Mouse (Mus musculus) ZHBTc4 (cell line): ENCODE measurements at regions not wholly inside any gene's neighbourhood (a gene's known extent, or its start where the extent isn't known, plus 50 kb on each side); places are given as distances from the start of the nearest gene placed in this dataset.

Experiments used
- DNase-seq: peaks from one replicate; pipeline ENCODE4 v3.0.0-alpha.2; 2011; ENCODE audit warnings: low read depth, low spot score

DNA sequence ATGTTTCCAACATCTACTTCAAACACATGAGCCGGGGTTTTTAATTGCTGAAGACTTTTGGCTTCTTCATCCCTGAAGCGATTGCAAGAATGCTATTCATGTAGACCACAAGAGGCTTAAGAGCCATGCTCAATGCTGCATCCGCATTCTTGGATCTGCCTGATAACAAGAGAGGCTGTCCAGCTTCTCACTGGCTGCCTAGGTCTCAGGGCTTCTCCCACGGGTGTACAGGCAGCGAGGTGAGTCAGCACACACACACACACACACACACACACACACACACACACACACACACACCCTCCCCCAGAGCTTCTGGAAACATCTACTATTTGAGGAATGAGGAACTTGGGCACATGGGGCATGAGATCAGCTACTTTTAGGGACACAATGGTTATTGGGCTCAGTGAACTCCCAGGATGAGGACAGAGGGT lies 261.1 kb downstream of the Tgfb2 start:
- DNase-seq: no peak

DNA sequence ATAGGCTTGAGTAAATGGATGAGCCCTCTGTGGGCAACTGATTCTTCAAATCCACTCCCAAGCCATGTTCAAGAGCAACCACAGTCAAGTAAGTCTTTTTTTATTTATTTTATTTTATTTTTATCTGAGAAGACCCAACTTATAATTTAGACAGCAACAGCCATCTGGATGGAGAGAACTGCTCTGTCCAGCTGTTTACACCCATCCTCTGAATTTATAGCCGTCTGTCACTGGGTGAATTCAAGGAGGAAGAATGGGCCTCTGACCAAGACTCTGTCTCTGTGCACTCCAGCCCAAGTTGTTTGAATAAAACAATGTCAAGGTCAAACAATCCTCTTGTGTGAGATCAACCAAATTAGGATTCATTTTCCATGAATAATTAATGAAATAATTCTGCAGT lies 263.6 kb downstream of the Tgfb2 start:
- DNase-seq: no peak

DNA sequence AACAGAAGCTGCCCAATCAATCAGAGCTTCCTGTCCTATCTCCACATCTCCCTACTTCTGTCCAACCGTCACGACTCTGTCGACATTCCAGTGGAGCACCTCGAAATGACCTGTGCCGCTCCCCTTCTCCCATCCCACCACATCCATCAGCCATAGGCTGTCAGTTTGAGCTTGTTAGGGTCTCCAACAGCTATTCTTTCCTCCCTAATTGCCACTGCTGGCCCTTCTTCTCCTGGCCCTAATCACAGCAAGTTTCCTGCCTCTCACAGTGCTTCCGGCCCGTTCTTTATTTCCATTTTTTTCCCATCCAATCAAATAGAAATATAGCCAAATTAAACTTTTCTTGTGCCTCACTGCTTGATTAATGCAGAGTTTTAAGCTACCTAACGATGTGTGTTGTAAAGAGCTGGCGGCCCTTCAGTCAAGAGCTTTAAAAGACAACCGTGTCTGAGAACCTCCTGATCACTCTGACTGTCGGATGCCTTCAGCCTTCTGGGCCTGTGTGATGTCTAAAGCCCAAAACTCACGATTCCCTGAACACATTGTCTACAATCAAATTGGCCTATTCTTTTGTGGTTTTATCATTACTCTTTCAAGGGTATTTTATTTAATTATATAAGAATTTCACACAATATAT lies 270.3 kb downstream of the Tgfb2 start:
- DNase-seq: no peak

DNA sequence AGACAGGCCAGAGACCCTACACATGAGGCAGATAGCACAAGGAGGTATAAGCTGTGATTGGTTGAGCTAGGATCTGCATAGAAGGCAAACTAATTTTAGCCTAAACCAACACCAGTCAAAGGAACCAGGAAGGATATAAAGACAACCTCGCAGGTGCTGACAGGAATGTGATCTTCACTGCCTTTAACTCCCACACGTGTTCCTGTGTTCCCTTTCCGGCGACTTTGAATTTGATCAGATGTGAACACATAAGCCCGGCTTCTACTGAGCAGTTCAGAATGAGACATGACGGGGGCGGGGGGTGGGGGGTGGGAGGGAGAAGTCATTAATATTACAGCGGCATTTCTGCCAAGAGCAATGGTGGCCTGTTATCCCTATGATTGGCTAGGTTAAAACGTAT lies 271.0 kb downstream of the Tgfb2 start:
- no peak for DNase-seq

DNA sequence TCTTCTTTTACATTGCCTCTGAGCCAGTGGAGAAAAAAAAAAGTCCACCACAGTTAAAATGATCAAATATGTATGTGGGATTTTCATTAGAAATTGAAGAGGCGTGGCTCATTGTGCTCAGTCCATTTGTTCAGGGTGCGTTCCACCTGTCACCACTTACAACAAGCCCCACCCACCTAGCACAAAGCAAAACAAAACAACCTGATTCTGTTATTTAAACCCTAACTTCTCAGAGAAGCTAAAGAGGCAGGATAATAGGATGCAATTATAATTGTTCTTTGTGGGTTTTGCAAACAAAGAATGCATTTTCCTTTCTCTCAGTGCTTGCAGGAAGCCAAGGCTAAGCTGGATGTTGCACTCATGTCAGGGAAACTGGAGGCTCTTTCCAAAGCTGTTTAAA lies 271.8 kb downstream of the Tgfb2 start:
- no peak for DNase-seq

DNA sequence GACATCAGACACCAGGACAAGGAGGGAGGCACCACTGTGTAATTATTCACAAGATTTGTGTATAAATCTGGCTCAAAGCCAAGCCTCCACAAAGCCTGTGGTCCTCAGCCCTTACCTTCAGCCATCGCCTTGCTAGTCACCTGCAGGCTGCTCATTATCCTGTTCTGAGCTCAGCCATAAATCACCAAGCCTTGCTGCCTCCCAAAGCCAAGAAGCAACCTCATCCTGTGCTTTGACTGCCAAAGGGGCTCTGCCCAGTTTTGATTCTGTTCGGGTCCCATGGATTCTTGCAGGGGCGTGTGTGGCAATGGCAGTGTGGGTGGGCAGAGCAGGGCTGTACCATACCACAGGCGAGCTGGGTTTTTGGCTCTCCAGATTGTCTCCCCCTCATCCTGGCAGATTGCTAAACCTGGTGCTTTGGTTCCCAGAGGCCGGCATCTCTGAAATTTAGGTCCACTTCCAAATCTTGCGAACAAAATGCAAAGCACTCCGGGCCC lies 272.6 kb downstream of the Tgfb2 start:
- no peak for DNase-seq

DNA sequence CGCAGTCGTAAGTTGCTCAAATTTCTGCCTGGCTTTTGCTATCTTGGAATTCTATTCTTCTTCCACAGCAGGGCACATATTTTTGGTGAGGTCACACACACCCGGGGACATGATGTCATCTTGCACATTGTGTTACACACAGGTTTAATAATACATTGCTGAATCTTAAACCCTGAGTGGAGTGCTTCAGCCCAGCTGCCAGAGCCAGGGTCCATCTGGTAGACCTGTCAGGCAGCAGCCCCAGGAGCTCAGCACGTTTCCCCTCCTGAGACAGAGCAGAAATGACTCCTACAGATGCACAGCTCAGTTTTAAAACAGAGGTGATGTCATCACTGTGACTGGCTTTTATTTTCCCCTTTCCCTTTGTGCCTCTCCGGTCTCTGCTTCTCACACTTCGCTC lies 280.4 kb downstream of the Tgfb2 start:
- no peak for DNase-seq

DNA sequence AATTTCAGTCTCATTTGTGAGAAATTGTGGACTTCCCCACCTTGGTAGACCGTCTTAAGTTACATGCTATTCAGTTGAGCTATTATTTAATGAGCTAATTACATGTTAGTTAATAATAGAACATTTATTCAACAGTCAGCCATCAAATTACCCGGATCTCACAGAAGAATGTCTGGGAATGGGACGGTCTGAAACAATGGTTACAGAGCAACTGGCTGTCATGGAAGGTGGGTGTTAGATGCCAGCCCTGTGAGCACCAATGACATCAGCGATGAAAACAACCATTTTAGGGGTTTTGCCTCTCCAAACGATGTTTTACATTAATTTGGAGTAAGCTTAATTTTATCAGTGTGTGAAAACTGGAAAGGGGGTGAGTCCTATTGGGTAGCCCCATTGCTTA lies 281.7 kb downstream of the Tgfb2 start:
- DNase-seq: no peak

DNA sequence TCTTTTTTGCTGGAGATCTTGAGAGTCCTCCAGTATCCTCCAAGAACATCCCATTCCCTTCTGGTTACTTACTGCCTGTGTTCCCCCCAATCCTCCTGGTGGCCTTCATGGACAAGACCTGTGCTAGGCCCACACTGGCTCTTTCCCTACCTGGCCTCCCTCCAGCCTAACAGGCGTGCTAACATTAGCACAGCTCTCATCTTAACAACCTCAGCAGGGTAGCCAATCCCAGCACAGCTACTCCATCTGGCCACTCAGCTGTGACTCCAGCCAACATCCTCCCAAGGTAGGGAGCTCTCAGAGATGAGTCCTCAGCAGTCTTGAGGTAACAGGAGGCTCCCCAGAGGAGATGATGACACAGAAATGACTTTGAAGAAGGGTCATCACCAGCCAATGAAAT lies 288.7 kb downstream of the Tgfb2 start:
- no peak for DNase-seq

DNA sequence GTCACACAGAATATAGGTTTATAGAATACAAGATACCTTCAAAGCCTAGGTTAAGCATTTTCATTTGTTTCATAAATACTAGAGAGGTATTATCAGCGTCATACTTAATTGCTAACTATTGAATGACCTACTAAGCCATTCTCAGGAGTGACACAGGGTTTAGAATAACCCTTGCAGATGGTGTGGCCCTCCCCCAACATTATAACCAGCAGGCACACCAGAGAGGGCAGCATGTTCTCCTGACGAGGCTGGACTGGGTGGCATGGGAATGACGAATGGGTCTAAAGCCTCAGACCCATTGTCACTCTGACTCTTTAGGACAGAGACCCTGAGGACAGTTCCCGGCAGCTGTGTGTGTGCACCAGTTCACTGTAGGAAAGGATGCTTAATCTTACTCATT lies 290.5 kb downstream of the Tgfb2 start:
- no peak for DNase-seq

DNA sequence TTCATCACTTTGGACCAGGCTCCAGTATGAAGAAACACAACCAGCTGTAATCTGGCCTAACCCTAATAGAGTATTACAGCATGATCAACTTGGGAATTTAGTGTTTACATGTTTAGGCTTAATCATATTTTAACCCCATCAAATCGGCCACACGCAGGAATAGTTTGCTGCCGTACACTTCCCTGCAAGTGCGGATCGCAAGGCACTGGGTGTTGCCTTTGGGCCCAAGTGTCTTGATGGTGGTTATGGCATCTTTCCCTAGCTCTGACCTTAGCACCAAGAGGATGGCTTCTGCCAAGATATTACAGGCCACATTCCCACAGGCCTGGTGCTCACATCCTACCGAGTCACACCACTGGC lies 291.9 kb downstream of the Tgfb2 start:
- DNase-seq: no peak

DNA sequence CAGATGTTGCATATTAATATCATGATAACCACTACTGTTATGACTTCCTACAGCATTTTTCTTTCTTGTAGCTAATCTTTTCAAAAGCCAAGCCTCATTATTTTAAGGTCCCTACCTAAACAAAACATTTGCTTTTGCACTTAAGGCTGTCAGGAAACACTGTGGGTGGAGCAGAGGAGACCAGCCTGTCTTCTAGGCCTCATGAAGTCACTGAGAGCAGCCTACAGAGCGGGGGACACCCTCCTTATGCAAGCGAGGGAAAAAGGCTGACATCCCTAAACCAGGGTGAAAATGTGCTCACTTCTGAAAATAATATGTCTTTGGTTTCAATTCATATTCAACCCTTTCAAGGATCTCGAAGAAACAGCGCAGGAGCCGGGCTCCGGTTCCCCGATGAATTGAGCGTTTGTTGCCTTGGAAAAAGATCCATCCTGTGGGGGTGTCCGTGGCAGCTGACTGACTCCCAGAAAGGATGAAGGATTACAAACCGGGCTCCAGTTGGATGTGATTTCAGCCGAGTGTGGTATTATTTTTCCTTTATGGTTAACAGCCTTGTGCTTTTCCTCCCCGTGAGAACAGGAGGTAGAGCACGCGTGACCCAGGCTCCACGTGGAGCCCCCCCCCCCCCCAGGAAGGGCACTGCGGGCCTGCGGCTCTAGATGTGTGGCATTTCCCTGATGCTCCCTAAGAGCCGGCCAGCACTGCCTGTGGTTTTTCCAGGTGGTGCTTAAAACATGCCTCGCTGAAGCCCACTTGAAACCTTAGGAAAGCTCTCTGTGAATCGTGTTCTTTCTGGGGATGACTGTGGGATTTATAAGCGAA lies 292.5 kb downstream of the Tgfb2 start:
- DNase-seq: no peak

DNA sequence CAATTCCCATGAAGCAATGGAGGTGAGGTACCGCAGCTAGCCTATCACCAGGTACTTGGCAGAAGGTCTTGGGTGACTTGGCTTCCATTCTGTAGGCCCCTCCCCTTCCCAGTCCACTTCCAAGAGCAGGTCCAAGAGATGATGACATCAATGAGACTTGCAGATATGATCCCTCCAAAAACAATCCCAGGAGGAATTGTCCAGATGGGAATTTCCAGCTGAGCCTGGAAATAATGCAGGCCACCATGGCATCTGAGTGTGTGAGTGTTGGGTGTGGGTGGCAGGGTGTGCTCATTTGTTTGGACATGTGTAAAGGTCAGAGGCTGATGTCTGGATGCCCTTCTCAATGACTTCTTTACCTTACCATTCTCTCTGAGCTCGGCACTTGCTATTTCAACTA lies 293.5 kb downstream of the Tgfb2 start:
- DNase-seq: no peak

DNA sequence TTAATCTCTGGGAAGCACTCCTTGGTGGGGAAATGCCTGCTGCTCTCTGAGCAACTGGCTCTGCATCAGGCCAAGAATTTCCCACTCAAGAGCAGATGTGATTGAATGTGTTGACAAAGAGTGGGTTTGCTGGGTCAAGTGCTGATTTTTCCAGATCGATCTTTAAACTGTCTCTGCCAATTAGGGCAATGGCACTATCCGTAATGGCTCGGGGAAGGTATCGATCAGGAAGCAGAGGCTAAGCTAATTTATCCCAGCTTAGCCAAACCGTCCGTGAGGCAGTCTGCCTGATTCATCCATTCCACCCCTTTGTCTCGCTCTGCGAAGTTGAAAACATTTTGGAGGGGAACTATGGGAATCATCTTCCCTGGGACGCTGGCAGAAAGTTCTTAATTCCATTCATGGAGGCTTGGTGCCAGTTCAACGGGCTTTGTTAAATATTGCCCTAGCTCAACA lies 291.9 kb upstream of the Lyplal1 start:
- DNase-seq: no peak

DNA sequence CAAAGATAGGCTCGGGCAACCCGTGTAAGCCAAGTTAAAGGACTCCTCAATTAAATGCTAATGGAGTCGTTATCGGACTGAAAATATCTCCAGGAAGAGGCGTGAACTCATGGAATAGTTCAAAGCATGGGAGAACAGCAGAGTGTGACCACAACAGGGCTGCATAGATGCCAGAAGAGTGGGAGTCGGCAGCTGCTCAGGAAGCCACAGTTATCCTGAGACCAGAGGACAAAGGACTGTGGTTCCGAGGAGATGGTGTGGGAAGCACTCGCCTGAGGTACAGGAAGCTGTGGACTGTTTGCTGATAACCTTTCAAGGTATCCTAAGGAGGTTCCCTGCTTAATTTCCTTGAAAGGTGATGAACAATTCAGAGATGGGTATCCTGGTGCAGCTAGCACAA lies 290.5 kb upstream of the Lyplal1 start:
- DNase-seq: no peak

DNA sequence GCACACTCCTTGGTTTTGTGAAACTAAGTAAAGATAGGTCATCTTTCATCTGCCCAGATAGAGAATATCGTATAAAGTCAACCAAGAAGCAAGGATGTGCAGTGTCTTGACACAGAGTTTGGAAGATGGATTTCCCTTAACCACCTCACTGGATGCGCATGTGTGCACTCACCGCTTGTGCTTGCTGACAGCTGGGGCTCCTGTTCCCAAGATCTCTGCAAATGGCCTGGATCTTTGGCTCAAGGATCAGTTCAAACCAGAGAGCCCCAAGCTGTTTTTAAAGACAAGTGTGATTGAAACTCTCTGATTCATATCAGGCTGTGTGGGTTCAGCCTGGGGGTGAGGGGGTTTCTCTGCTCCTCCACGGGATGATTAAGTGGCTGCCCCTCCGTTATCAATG lies 288.6 kb upstream of the Lyplal1 start:
- no peak for DNase-seq

DNA sequence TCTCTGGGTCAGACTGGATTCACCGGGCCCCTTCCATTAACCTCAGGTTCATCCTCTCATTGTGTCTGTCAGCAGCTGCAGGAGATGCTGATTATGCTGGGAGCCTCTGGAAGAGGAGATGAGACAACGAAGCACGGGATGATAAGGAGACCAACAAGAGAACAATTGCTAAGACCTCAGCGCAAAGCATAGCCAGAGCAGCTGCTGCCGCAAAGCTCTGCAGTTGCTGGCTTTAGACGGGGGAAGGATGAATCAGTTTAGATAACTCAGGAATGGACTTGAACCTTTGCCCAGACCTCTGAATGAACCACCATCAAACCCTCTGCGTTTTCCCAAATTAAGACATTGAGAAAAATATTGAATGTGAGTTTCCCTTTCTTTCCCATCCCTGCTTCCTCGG lies 282.7 kb upstream of the Lyplal1 start:
- DNase-seq: no peak

DNA sequence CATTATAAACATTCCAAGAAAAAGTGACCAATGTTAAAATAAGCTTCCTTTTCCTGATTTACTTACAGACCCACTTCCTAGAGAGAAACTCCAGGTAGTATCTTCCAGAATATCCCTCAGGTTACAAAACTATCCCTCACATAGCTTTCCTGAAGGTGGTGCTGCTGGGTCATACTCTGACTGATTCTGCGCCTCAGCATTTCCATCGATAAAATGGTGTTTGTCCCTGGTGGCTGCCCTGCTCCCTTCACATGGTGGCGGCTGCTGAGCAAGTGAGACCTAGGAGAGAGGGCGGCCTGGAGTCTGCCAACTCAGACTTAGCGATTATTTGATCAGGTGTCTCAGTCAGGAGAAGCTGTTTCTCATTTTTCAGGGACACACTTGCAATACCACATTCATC lies 275.9 kb upstream of the Lyplal1 start:
- DNase-seq: peak; percentile 56

DNA sequence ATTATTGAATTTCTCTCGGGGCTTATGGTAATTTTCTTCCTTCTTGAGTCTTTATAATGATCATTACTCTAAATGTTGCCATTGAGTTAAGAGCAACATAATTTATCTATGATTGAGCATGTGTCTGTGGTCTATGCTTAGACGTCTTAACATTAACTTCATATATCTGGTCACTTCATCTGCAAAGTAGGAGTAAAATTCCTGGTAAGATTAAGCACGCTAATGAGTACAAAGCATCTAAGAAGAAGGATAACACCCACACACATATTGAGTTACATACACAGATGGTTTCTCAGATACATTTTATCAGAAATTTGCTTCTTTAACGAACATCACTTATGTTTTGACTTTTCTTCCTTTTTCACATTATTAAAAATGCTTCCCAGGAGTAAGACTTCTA lies 267.3 kb upstream of the Lyplal1 start:
- no peak for DNase-seq

DNA sequence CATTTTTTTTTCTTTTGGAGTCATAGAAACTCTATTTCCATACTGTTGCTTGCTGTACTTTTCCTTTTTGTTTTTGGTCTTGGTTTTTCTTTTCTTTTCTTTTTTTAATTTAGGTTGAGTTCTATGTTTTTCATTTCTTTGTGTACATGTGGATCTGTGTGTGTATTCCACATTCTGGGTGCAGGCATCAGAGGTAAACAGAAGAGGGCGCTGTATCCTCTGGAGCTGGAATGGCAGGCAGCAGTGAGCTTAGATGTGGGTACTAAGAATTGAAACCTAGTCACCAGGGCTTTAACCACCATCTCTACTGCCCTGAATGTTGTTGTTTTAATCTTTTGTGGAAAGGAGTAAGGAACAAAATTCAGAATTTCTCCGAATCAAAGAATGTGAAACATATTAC lies 266.3 kb upstream of the Lyplal1 start:
- DNase-seq: peak; percentile 33

DNA sequence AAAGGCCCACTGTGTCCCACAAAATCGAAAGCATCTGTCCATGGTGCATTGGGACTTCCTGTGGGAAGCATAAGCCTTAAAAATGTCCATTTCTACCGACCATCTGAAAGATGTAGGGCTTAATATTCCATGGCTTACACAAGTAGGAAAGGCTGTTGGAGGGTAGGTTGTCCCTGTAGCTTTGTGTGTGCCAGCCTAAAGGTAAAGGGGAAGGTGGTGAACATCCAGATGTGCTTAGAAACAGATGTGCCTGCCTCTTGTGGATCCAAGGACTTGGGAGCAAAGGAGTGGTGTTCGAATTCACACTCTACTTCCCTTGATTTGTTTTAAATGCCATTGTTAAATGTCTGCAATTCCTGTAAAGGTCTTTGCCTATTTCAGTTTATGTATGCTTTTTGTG lies 265.9 kb upstream of the Lyplal1 start:
- no peak for DNase-seq

DNA sequence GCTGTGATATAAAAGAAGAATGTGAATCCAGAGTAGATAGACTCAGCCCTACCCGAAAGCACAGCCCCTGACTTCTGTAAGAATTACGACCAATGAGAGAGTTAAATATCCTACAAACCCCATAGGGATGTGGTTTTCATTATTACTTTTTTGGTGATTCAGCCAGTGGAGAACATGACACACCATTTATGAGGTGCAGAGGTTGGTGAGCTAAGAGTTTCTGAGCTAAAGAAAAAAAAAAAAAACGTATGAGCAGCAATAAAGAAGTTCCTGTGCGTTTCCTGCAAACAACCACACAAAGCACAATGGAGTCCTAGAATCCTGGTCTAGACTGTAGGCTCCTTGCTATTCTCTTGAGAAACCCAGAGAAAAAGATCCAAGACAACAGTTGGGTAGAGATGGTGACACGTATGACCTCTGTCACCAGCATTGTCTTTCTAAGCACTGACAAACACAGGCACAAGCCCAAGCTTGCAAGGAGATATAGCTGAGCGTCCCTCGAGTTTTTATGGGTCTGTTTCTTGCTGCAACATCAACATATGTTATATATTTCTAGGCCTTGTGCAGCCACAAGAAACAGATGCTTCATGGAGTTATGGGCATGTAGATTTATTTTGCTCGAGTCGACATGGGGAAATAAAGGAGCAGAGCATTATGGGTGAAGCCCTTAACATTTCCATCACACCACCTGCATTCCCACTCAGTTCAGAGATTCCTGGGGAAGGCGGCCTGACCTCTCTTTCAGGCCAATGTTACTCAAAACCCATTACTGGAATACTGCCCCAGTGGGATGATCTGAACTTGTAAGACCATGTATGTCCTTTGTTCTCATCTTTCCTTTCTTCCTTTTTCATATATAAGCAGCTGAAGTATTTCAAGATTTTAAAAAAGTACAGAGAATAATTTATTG lies 263.1 kb upstream of the Lyplal1 start:
- DNase-seq: no peak
